Mouse (Mus musculus) midbrain, embryonic 16.5 days (tissue): ENCODE data around the gene Fbf1. TPM values are rescaled to one million over a fixed set of nuclear protein-coding genes. Genes with fewer than 3 reads are reported as not detected.
"Not testable (repeated sequence)": the region's sequence is repeated elsewhere in the genome, so short reads cannot be mapped to it uniquely, and the experiment has no call there.

Source experiments
- ATAC-seq: fragments of 200-750 bp; cut with Nextera tagmentation; 2 replicates; pipeline ENCODE4 v1.8.0; 2017; ENCODE audit warnings: moderate TSS enrichment
- H3K27ac ChIP-seq: fragments of 300-500 bp; sonication (generic); 2 replicates; pipeline ENCODE4 v1.5.1; 2014; ENCODE audit warnings: mild to moderate bottlenecking, low read length, mixed read lengths
- H3K27me3 ChIP-seq: fragments of 300-500 bp; sonication (generic); 2 replicates; pipeline ENCODE4 v1.6.1; 2014; ENCODE audit warnings: low read depth, low read length, mixed read lengths; ENCODE audit not compliant: control insufficient read depth, insufficient read depth
- H3K36me3 ChIP-seq: fragments of 300-500 bp; sonication (generic); 2 replicates; pipeline ENCODE4 v1.6.1; 2014; ENCODE audit warnings: mild to moderate bottlenecking, low read length, moderate library complexity, mixed read lengths; ENCODE audit not compliant: control insufficient read depth, insufficient read depth
- H3K4me1 ChIP-seq: fragments of 300-500 bp; sonication (generic); 2 replicates; pipeline ENCODE4 v1.6.1; 2014; ENCODE audit warnings: mild to moderate bottlenecking, low read length, mixed read lengths; ENCODE audit not compliant: control insufficient read depth, insufficient read depth
- H3K4me2 ChIP-seq: fragments of 300-500 bp; sonication (generic); 2 replicates; pipeline ENCODE4 v1.6.1; 2014; ENCODE audit warnings: mild to moderate bottlenecking, low read length, mixed read lengths
- H3K4me3 ChIP-seq: fragments of 300-500 bp; sonication (generic); 2 replicates; pipeline ENCODE4 v1.5.1; 2014; ENCODE audit warnings: low read depth, mild to moderate bottlenecking, low read length, moderate library complexity, mixed read lengths
- H3K9ac ChIP-seq: fragments of 300-500 bp; sonication (generic); 2 replicates; pipeline ENCODE4 v1.6.1; 2014; ENCODE audit warnings: low read depth, low read length, mixed read lengths
- H3K9me3 ChIP-seq: fragments of 300-500 bp; sonication (generic); replicated peaks from 2 replicates; pipeline ENCODE4 v1.6.1; 2014; ENCODE audit warnings: mild to moderate bottlenecking, low read length, mixed read lengths; ENCODE audit not compliant: control insufficient read depth, poor library complexity, severe bottlenecking
- WGBS: fragments of 180-500 bp; shearing (Covaris S2); extraction: QIAGEN DNeasy Blood & Tissue Kit; methylation state at CpG from one replicate; pipeline ENCODE4 v1.1.7; 2014; 5-methylcytosine and 5-hydroxymethylcytosine counted together
- polyA plus RNA-seq: library from polyadenylated mRNA; unstranded; fragments of >200 nt; fragmentation: Nextera tagmentation; extraction: Ambion mirVana; gene quantifications from 2 replicates; pipeline ENCODE4 v1.2.1, GENCODE M21; 2015

The Fbf1 gene
- polyA plus RNA-seq, 1 experiment from 2014 or later, result 69.4 TPM

GRCm38 (mm10) chr11:116126261-116126660 lies 41.7 kb downstream of the Fbf1 start:
- 95% methylated on average over 15 of the region's 15 CpGs for WGBS
- no peak overlapping the region for H3K9ac ChIP-seq
- ATAC-seq, result no peak
- H3K4me1 ChIP-seq, result peaks cover 9% of the 10 kb centered on the region
- no peak overlapping the region for H3K27ac ChIP-seq
- no peaks in the 10 kb centered on the region for H3K27me3 ChIP-seq
- no peaks in the 10 kb centered on the region for H3K9me3 ChIP-seq
- H3K4me3 ChIP-seq, result no peak overlapping the region
- no peak overlapping the region for H3K4me2 ChIP-seq
- peaks cover 8% of the 10 kb centered on the region; the same call in 1 of the 2 replicates for H3K36me3 ChIP-seq

GRCm38 (mm10) chr11:116121731-116122245 lies 46.2 kb downstream of the Fbf1 start:
- 94% methylated on average over 8 of the region's 8 CpGs for WGBS
- H3K4me2 ChIP-seq, H3K4me3 ChIP-seq, H3K4me1 ChIP-seq, H3K36me3 ChIP-seq, H3K27ac ChIP-seq, H3K9me3 ChIP-seq, H3K27me3 ChIP-seq, H3K9ac ChIP-seq, ATAC-seq: not testable (repeated sequence)

- Histone ChIP-seq H3K27me3 (no peaks in the 10 kb centered on the region), H3K4me3 (no peak overlapping the region)
- no peak for ATAC-seq
Measured at GRCm38 (mm10) chr11:116117819-116118218, 50.1 kb downstream of the Fbf1 start.

GRCm38 (mm10) chr11:116117241-116117640 lies 50.7 kb downstream of the Fbf1 start:
- Histone ChIP-seq H3K4me3 (no peak overlapping the region), H3K27me3 (no peaks in the 10 kb centered on the region), H3K4me1 (no peaks in the 10 kb centered on the region), H3K9ac (no peak overlapping the region), H3K4me2 (no peak overlapping the region), H3K27ac (no peak overlapping the region), H3K9me3 (no peaks in the 10 kb centered on the region), H3K36me3 (no peaks in the 10 kb centered on the region)
- no peak for ATAC-seq
- 77% methylated on average over 11 of the region's 12 CpGs for WGBS

More at GRCm38 (mm10) chr11:116117819-116118218, 50.1 kb downstream of the Fbf1 start:
- Histone ChIP-seq H3K4me1 (no peaks in the 10 kb centered on the region), H3K36me3 (no peaks in the 10 kb centered on the region), H3K9me3 (no peaks in the 10 kb centered on the region), H3K27ac (no peak overlapping the region), H3K4me2 (no peak overlapping the region), H3K9ac (no peak overlapping the region)

DNA sequence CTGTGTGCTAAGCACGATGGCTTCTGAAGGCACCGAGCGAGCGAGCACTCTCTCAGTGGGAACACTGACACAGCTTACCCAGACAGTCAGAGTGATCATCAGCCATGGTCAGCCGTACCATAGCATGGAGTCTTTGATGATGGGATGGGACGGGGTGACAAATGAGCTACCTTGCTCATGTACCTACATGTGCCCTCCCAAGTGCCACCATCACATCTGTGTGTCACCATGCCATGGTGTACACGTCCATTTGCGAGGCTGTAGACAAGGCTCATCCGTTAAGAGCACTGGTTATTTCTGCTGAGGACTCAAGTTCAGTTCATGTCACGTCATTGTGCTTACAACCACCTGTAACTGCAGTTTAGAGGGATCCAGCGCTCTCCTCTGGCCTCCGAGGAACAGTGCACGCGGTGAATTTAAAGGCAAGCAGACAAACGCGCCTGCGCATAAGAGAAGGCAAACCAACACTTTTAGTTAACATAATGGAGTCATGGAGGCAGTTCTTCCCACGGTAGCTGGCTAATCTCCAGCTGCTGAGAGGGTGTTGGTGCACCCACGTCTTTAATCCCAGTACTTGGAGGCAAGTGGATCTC lies 56.3 kb downstream of the Fbf1 start:
- H3K27ac ChIP-seq, result no peak overlapping the region

DNA sequence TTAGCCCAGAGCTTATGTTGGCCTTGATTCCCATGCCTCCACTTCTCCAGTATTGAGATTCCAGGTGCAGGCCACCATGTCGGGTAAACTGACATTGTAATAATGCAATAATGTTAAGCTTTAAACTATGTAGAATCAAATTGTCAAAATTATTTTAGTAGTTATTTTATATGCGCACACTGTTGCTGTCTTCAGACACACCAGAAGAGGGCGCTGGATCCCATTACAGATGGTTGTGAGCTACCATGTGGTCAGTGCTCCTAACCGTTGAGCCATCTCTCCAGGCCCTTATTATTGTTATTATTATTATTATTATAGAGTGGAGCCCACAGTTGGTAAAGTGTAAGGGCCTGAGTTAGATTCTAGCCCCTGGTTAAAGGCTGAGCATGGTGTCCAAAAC lies 56.9 kb downstream of the Fbf1 start:
- no peak overlapping the region for H3K4me3 ChIP-seq
- ATAC-seq, result no peak
- H3K4me2 ChIP-seq, result no peak overlapping the region
- H3K27ac ChIP-seq, result no peak overlapping the region
- H3K4me1 ChIP-seq, result peaks cover 10% of the 10 kb centered on the region; the same call in 1 of the 2 replicates
- peaks cover 47% of the 10 kb centered on the region for H3K27me3 ChIP-seq
- WGBS, result 81% methylated on average over 4 of the region's 4 CpGs
- no peak overlapping the region for H3K9ac ChIP-seq
- no peaks in the 10 kb centered on the region for H3K36me3 ChIP-seq
- no peaks in the 10 kb centered on the region for H3K9me3 ChIP-seq

More for the DNA sequence above, 56.3 kb downstream of the Fbf1 start:
- H3K36me3 ChIP-seq, result no peaks in the 10 kb centered on the region
- no peak for ATAC-seq
- H3K4me2 ChIP-seq, result no peak overlapping the region
- 84% methylated on average over 19 of the region's 19 CpGs for WGBS
- H3K4me3 ChIP-seq, result no peak overlapping the region
- H3K9ac ChIP-seq, result no peak overlapping the region
- H3K9me3 ChIP-seq, result no peaks in the 10 kb centered on the region
- peaks cover 40% of the 10 kb centered on the region for H3K27me3 ChIP-seq
- H3K4me1 ChIP-seq, result peaks cover 10% of the 10 kb centered on the region; the same call in 1 of the 2 replicates

DNA sequence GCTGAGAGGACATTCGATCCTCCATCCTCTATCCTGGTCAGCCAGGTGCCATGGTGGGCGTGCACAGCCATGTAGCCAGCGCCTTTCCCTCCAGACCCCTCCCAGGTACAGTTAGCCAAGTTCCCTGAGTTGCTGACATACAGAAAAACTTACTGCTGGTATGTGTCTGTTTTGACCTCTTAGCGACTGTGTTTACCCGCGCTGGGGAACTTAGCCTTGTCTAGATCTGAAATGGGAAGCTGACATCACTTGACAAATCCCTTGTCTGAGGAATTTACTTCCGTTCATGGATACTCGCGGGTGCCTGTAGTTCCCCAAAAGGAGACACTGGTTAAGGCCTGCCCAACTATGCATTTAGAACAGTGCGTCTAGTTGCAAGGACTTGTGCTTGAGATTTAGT lies 57.4 kb downstream of the Fbf1 start:
- peaks cover 10% of the 10 kb centered on the region; the same call in 1 of the 2 replicates for H3K4me1 ChIP-seq
- 38% methylated on average over 10 of the region's 10 CpGs for WGBS
- peak overlapping the region; percentile 61 for H3K4me2 ChIP-seq
- no peak overlapping the region for H3K27ac ChIP-seq
- peak overlapping the region; percentile 39 for H3K4me3 ChIP-seq
- H3K9ac ChIP-seq, result peak overlapping the region; percentile 52; the same call in 1 of the 2 replicates
- H3K27me3 ChIP-seq, result peaks cover 52% of the 10 kb centered on the region
- ATAC-seq, result no peak
- no peaks in the 10 kb centered on the region for H3K9me3 ChIP-seq
- H3K36me3 ChIP-seq, result no peaks in the 10 kb centered on the region

GRCm38 (mm10) chr11:116110131-116110530 lies 57.8 kb downstream of the Fbf1 start:
- no peaks in the 10 kb centered on the region for H3K9me3 ChIP-seq
- WGBS, result 2% methylated on average over 31 of the region's 35 CpGs
- peak overlapping the region; percentile 61 for H3K4me2 ChIP-seq
- no peaks in the 10 kb centered on the region for H3K36me3 ChIP-seq
- peak overlapping the region; percentile 39 for H3K4me3 ChIP-seq
- peak; percentile 66; the same call in 1 of the 2 replicates for ATAC-seq
- H3K27me3 ChIP-seq, result peaks cover 53% of the 10 kb centered on the region
- peak overlapping the region; percentile 52 for H3K9ac ChIP-seq
- H3K27ac ChIP-seq, result no peak overlapping the region
- H3K4me1 ChIP-seq, result peaks cover 10% of the 10 kb centered on the region; the same call in 1 of the 2 replicates

- Histone ChIP-seq H3K27me3 (peaks cover 53% of the 10 kb centered on the region), H3K36me3 (no peaks in the 10 kb centered on the region), H3K4me1 (peaks cover 10% of the 10 kb centered on the region; the same call in 1 of the 2 replicates), H3K9ac (peak overlapping the region; percentile 52), H3K4me2 (peak overlapping the region; percentile 61), H3K27ac (no peak overlapping the region), H3K4me3 (peak overlapping the region; percentile 39), H3K9me3 (no peaks in the 10 kb centered on the region)
- no peak for ATAC-seq
- 1% methylated on average over 68 of the region's 70 CpGs for WGBS
Measured at GRCm38 (mm10) chr11:116109441-116110081, 58.4 kb downstream of the Fbf1 start.
